Mouse (Mus musculus) kidney, adult 2 months (tissue): ENCODE measurements at regions not wholly inside any gene's neighbourhood (a gene's known extent, or its start where the extent isn't known, plus 50 kb on each side); places are given as distances from the start of the nearest gene placed in this dataset.
A peak's percentile ranks its signal among the peaks of the same experiment; 100 is the strongest.

ENCODE experiments used
- CTCF ChIP-seq: fragments of 200-500 bp; conservative IDR thresholded peaks from 2 replicates; pipeline ENCODE4 v1.5.1; 2011; ENCODE audit warnings: low read depth, mild to moderate bottlenecking, control low read depth, low read length, moderate library complexity, mixed read lengths; ENCODE audit not compliant: insufficient read depth, insufficient read length
- POLR2A ChIP-seq: fragments of 200-500 bp; IDR thresholded peaks from one replicate; pipeline ENCODE4 v1.6.1; 2011; ENCODE audit warnings: low read depth, low read length, control low read depth

- TF ChIP-seq CTCF, result 0 out of 2 replicates have a peak, but pooled peaks have one; percentile 12
- no peak for TF ChIP-seq POLR2A
These were observed 69.3 kb upstream of the Usp24 start for GRCm38 (mm10) chr4:106246695-106247094.
